Mouse (Mus musculus) heart, postnatal 14 days (tissue): ENCODE results near the gene Shcbp1l. TPM values are rescaled to one million over a fixed set of nuclear protein-coding genes. Genes with fewer than 3 reads are reported as not detected.
"Not testable (repeated sequence)": the region's sequence is repeated elsewhere in the genome, so short reads cannot be mapped to it uniquely, and the experiment has no call there.

ENCODE experiments used
- DNase-seq, 2 experiments: peaks; one replicate each; pipeline ENCODE4 v3.0.0; 2021 to 2022
- intact Hi-C: fragments of 180-260 bp; cut with DNase I; formaldehyde crosslinking; loops from one replicate; pipeline ENCODE4 v1.15.1; 2025
- long read RNA-seq, 2 experiments: library from polyadenylated mRNA; stranded (forward); transcript quantifications; one replicate each; pipeline ENCODE4 v2.0.0; 2021
- total RNA-seq, 2 experiments: library from RNA; stranded (reverse); gene quantifications; 2 replicates each; pipeline ENCODE4 v1.2.3; 2021

Gene Shcbp1l
- total RNA-seq: not detected
- long read RNA-seq, experiment 1, partial matches to known transcripts: 0 of 1 reads
- long read RNA-seq, experiment 1, other reads (novel, unspliced or antisense): 1 of 1 reads
- long read RNA-seq, experiment 2: 0 reads

DNA sequence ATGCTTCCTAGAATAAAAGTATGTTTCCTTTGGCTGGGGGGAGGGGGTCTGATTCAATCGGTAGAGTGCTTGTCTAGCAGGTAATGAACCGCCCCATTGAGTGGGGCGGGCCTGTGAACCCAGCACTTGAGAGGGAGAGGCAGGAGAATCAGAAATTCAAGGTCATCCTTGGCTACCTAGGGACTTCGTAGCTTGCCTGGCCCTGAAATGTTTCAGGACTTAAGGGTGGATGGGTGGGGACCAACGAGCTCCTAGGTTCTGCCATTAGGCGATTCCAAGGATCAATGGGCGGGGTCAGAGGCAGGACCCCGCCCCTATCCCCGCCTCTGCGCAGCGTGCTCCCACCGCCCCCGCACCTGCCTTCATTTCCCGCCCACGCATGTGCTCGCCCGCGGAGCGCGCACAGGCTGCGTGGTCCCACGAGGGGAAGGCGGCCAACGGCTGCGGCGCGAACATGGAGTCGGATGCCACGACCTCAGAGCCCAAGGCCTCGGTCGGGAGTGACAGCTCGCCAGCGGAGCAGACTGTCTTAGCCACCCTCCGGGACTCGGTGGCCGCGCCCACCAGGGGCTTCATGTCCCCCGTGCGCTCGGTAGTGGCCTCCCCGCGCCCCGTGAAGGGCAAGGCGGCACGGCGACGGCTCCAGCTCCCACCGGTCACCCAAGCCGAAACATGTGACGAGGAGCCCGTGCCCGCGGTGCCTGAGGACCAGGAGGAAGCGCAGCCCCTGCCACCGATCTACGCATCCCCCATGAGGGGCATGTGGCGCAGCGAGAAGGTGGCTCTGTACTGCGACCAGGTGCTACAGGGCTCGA is at the start of gene Shcbp1l:
Gene Shcbp1l (plus strand): TSS at position 393 of the 815 bp plus-strand sequence.
- intact Hi-C loops: no loop called here
- DNase-seq: peak; percentile 51 to 68

- intact Hi-C loops: no loop called here
- DNase-seq: no peak
These were observed 48.5 kb upstream of the Shcbp1l start for GRCm38 (mm10) chr1:153376446-153376845.

DNA sequence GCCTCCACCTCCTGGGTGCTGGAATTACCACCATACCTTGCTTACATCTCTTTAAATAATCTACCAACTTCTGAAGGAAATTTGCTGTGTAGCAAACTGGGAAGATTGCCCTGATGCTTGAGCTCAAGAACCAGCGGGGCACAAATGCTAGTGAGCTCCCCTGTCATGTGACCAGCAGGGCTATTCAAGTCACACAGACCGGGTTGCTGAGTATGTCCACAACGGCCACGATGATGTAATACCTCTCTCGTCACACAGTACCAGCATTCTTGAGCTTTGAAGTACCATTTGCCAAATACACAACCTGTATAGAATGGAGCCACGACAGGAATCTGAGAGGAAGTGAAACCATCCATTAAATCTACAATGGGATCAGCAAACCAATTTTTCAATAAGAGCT is 46.4 kb upstream of the Shcbp1l start:
- no peak for DNase-seq
- intact Hi-C loops: no loop called here

DNA sequence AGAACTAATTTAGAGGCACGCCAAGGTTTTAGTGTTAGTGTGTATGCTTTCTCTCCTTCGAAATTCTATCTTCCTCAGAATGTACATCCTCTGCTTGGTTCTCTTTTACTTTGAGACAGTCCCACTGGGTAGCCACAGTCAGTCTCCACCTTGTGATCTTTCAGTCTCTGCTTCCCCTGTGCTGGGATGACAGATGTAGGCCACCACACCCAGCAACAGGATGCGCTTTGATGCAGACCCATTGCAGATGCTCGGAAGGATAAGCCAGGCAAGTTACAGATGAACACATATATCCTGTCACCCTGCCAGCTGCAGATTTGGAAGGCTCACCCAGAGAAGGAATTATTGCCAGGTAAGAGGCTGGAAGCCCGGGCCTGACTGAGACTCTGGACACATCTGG is 45.1 kb upstream of the Shcbp1l start:
- intact Hi-C loops: no loop called here
- DNase-seq: no peak

- intact Hi-C loops: no loop called here
These were observed 44.1 kb upstream of the Shcbp1l start for GRCm38 (mm10) chr1:153380746-153381282.

DNA sequence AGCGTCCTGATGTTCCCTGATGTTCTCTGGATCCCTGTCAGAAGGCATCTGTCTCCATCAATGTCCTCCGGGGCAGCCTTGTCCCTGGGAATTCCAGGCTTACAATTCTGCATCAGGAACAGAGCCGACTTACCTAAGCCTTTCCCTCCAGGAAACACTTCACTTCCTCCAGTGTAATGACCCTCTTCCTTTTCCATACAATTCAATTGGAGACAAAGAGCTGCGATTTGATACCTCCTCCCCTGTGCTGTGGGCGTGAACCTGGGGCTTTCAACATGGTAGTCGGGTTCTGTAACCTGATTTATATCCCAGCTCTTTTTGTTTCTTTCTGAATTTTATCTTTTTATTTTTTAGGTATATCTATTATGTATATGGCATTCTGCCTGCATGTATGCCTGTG is 39.9 kb upstream of the Shcbp1l start:
- intact Hi-C loops: loop anchor here (5.0 kb wide), 3 partner anchors 118 to 338 kb away; no protein-coding TSS in a partner anchor
- DNase-seq: no peak

More at GRCm38 (mm10) chr1:153380746-153381282, 44.1 kb upstream of the Shcbp1l start:
- no peak for DNase-seq

- not testable (repeated sequence) for DNase-seq
- intact Hi-C loops: loop anchor here (1.0 to 5.0 kb wide), 6 partner anchors 37 to 338 kb away; no protein-coding TSS in a partner anchor
These were observed 39.3 kb upstream of the Shcbp1l start for GRCm38 (mm10) chr1:153385661-153386060.

DNA sequence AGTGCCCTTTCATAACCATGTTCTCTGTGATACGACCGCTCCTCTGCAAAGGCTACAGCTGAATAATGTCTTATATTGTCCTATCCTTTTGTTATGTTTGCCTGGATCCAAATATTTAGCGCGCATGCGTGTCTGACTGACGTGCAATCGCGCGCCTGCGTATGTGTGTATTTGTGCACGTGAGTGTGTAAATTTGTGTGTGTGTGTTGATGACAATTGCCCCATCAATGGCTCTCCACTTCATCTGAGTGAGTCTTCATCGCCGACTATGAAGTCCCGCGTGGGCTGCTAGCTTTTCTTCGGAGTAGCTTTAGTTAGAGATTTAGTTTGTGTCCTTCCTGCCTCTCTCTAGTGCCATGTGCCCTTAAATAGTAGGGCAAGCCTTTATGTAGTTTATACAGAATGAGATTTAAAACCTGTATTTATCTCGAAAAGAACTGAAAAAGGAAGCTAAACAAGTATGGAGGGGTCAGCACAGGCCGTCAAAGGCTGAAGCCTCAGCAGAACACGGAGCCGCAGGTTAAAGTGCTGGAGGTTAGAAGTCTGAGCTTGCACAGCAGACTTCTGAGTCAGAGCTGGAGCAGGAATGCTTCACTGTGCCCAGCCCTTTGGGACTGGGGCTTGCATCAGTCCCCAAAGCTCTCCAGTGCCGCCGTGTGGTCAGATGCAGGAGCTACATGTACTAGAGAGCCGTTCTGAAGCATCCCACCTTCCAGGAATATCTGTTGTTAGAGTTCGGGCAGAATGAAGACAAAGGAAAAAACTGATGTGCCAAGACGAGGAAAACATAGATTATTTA is 38.5 kb upstream of the Shcbp1l start:
- peak; percentile 84 to 88 for DNase-seq
- intact Hi-C loops: loop anchor here (1.0 to 5.0 kb wide), 6 partner anchors 36 to 339 kb away; no protein-coding TSS in a partner anchor

- DNase-seq: peak in 1 of 2 experiments; percentile 30
- intact Hi-C loops: loop anchor here (5.0 kb wide), 1 partner anchor 598 kb away; no protein-coding TSS in a partner anchor
These were observed 29.3 kb upstream of the Shcbp1l start for GRCm38 (mm10) chr1:153395706-153396105.

GRCm38 (mm10) chr1:153401765-153402164 is 23.2 kb upstream of the Shcbp1l start:
- intact Hi-C loops: no loop called here
- DNase-seq: peak; percentile 73 to 78

GRCm38 (mm10) chr1:153407641-153408040 is 17.3 kb upstream of the Shcbp1l start:
- intact Hi-C loops: not testable (repeated sequence)

GRCm38 (mm10) chr1:153408296-153408695 is 16.7 kb upstream of the Shcbp1l start:
- intact Hi-C loops, DNase-seq: not testable (repeated sequence)

More at GRCm38 (mm10) chr1:153407641-153408040, 17.3 kb upstream of the Shcbp1l start:
- DNase-seq: not testable (repeated sequence)

DNA sequence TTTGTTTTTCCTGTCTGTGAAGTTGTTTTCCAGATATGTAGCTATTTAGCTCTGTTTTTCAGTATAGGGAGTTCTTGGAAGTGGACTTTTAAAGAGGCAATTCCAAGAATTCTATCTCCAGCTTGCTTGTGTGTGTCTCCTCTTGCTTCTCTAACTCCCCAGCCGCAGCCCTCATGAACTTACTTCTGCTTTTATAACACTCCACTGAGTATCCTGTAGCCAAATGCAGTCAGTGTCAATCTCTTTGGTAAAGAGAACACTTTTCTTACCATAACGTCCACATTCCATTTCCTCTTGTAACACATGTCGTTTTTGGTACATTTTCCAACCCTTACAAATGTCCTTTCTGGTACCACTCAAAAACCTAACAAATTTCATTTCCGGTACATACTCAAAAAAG is 14.0 kb upstream of the Shcbp1l start:
- not testable (repeated sequence) for DNase-seq

DNA sequence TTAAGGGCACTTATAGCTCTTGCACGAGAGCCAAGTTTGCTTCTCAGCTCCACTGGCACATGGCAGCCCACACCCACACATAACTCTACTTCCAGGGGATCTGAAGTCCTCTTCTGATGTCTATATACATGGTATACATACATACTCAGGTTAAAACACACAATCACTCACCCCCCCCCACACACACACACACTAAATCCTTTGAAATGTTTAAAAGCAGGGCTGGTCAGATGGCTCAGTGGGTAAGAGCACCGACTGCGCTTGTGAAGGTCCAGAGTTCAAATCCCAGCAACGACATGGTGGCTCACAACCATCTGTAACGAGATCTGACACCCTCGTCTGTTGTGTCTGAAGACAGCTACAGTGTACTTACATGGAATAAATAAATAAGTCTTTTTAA is 13.2 kb upstream of the Shcbp1l start:
- no peak for DNase-seq
- intact Hi-C loops: no loop called here

More for the DNA sequence above, 14.0 kb upstream of the Shcbp1l start:
- intact Hi-C loops: not testable (repeated sequence)

GRCm38 (mm10) chr1:153412663-153413396 is 12.1 kb upstream of the Shcbp1l start:
- DNase-seq, intact Hi-C loops: not testable (repeated sequence)

- intact Hi-C loops, DNase-seq: not testable (repeated sequence)
These were observed 11.5 kb upstream of the Shcbp1l start for GRCm38 (mm10) chr1:153413397-153414020.

- peak; percentile 59 to 70 for DNase-seq
- intact Hi-C loops: not testable (repeated sequence)
These were observed 10.7 kb upstream of the Shcbp1l start for GRCm38 (mm10) chr1:153414114-153414723.

- intact Hi-C loops: no loop called here
- peak; percentile 37 to 44 for DNase-seq
These were observed 10.0 kb upstream of the Shcbp1l start for GRCm38 (mm10) chr1:153414962-153415361.

- DNase-seq, intact Hi-C loops: not testable (repeated sequence)
These were observed 9.2 kb upstream of the Shcbp1l start for GRCm38 (mm10) chr1:153415742-153416141.
